Mouse (Mus musculus) thymus, adult 2 months (tissue): Measurements from ENCODE around the gene Rtca.

Source experiments
- CTCF ChIP-seq: fragments of 200-500 bp; IDR thresholded peaks from 2 replicates; pipeline ENCODE4 v1.5.1; 2012; ENCODE audit warnings: mild to moderate bottlenecking, control low read depth, low read length, moderate library complexity, borderline replicate concordance; ENCODE audit not compliant: control insufficient read depth, poor library complexity, insufficient read depth; ENCODE audit errors: extremely low read depth
- POLR2A ChIP-seq: fragments of 200-500 bp; IDR thresholded peaks from 2 replicates; pipeline ENCODE4 v1.6.1; 2012; ENCODE audit warnings: mild to moderate bottlenecking, low read length, control low read depth, moderate library complexity; ENCODE audit not compliant: control insufficient read depth, poor library complexity, insufficient read depth; ENCODE audit errors: extremely low read depth

DNA sequence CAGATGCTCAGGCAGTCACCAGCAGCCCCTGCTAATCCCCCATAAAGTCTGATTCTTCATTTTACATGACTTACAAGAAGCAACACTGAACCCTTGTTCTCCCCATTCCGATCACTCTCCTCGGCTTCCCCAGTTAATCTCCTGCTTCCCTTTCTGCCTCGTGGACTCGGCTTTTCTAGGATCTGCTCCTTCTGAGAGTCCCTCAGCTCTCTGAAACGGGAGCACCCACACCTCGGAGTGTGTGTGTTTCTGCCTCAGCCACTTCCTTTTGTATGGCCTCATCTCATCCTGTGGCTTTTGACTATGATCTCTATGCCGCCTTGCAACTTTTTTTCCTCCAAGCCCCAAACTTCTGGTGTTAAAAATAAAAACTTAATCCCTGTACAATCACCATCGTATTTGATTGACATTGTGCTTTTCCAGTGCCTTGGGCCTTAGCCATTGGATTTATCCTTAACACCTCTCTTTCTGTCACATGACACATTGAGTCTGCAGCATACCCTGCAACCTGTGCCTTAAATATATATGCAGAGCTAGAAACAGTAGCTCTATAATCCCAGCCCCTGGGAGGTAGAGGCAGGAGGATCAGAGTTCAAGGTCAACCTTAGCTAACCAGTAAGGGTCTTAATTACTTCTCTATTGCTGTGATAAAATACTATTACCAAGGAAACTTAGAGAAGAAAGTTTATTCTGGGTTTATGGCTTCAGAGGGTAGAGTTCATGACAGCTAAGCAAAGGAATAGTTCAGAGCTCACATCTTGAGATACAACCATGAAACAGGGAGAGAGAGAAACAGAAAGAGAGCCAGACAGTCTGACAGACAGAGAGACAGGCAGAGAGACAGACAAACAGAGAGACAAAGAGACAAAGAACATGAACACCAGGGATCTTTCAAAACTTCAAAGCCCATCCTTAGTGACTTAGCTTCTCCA, 67.7 kb downstream of the Rtca start:
- TF ChIP-seq POLR2A (no peak), CTCF (no peak)
